Mouse (Mus musculus) testis, adult 2 months (tissue): Measurements from ENCODE around the gene Fbxw4. TPM values are rescaled to one million over a fixed set of nuclear protein-coding genes. Genes with fewer than 3 reads are reported as not detected.

ENCODE experiments used
- H3K27ac ChIP-seq: fragments of 200-500 bp; 2 replicates; pipeline ENCODE4 v1.5.1; 2012; ENCODE audit warnings: low read depth, low read length; ENCODE audit not compliant: control insufficient read depth, insufficient read depth
- H3K27me3 ChIP-seq: fragments of 200-500 bp; 2 replicates; pipeline ENCODE4 v1.6.1; 2012; ENCODE audit warnings: mild to moderate bottlenecking, low read length, moderate library complexity; ENCODE audit not compliant: control insufficient read depth, insufficient read depth
- H3K36me3 ChIP-seq: fragments of 200-500 bp; 2 replicates; pipeline ENCODE4 v1.6.1; 2012; ENCODE audit warnings: mild to moderate bottlenecking, low read length; ENCODE audit not compliant: control insufficient read depth, insufficient read depth
- H3K4me1 ChIP-seq: fragments of 200-500 bp; 2 replicates; pipeline ENCODE4 v1.6.1; 2012; ENCODE audit warnings: low read length; ENCODE audit not compliant: control insufficient read depth, insufficient read depth
- H3K4me3 ChIP-seq: fragments of 200-500 bp; 2 replicates; pipeline ENCODE4 v1.5.1; 2012; ENCODE audit warnings: low read depth, mild to moderate bottlenecking, low read length, moderate library complexity, mixed read lengths; ENCODE audit not compliant: control insufficient read depth
- CTCF ChIP-seq: fragments of 200-500 bp; IDR thresholded peaks from 2 replicates; pipeline ENCODE4 v1.5.1; 2012; ENCODE audit warnings: low read depth, mild to moderate bottlenecking, inconsistent platforms, low read length, moderate library complexity; ENCODE audit not compliant: control insufficient read depth, insufficient read depth, insufficient replicate concordance
- POLR2A ChIP-seq: fragments of 200-500 bp; IDR thresholded peaks from 2 replicates; pipeline ENCODE4 v1.6.1; 2012; ENCODE audit warnings: low read depth, mild to moderate bottlenecking, inconsistent platforms, low read length, moderate library complexity; ENCODE audit not compliant: control insufficient read depth
- polyA plus RNA-seq: library from polyadenylated mRNA; depleted of rRNA; stranded (reverse); fragments of >200 nt; gene quantifications from 2 replicates; pipeline ENCODE4 v1.2.3, GENCODE M21; 2012

The Fbxw4 gene
- polyA plus RNA-seq, 1 experiment = 21.5 TPM

DNA sequence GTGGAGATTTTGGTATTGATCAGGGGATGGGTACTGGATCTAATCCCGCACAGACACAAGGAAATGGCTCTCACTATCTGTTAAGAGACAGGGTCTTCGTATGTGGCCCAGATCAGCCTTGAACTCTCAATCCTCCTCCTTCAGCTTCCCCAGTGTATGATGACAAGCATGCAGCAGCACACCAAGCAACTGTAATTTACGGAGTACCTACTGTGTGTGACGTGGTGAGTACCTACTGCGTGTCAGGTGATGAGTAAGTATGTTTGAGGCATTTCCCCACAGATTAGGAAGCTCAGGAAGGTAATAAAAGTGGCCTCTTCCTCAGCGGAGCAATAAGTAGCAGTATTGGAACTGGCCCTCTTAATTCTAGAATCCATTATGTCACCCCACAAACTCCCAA lies 64.6 kb downstream of the Fbxw4 start:
- H3K27ac ChIP-seq = no peak overlapping the region
- TF ChIP-seq POLR2A (no peak), CTCF (no peak)
- no peaks in the 10 kb centered on the region for H3K4me1 ChIP-seq
- H3K4me3 ChIP-seq = no peak overlapping the region
- H3K27me3 ChIP-seq = no peaks in the 10 kb centered on the region
- no peaks in the 10 kb centered on the region for H3K36me3 ChIP-seq

DNA sequence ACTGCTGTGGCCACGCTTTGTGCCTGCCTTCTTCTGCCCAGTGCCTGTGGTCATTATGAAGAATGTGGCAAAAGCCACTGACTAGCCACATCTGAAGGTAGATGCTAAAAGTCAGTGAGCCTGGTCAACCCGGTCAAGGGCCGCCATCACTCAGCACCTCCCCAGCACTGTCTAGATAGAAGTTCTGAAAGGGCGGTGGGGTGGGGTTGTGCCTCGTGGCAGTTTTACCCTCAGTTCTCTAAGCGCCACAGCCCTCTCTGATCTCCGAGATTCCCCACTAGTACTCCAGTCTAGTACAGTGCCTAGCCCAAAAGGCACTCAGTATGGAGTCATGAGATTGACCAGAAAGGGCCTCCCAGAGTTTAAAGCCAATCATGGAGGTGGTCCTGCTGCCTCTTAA lies 66.0 kb downstream of the Fbxw4 start:
- TF ChIP-seq CTCF (no peak), POLR2A (no peak)
- Histone ChIP-seq H3K27me3 (no peaks in the 10 kb centered on the region), H3K36me3 (no peaks in the 10 kb centered on the region), H3K4me1 (no peaks in the 10 kb centered on the region), H3K27ac (no peak overlapping the region), H3K4me3 (no peak overlapping the region)

DNA sequence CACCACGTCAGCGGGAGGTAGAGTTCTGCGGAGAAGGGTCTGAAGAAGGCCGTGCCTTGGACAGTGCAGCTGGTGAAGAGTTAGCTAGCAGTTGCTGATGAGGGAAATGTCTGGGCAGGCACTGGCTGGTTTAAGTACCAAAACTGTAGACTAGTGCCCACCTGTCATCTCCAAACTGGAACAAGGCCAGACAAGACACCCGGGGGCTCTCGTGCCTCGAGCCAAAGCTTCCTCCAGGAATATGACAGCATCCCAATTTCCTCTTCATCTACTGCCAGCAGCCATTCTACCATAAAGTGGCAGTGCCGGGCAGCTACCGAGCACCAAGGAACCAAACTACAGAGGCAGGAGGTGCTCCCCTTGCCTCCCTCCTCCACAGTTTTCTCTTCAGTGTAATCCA lies 67.2 kb downstream of the Fbxw4 start:
- H3K4me3 ChIP-seq = no peak overlapping the region
- no peaks in the 10 kb centered on the region for H3K4me1 ChIP-seq
- no peaks in the 10 kb centered on the region for H3K27me3 ChIP-seq
- no peaks in the 10 kb centered on the region for H3K36me3 ChIP-seq
- no peak overlapping the region for H3K27ac ChIP-seq
- TF ChIP-seq POLR2A (no peak), CTCF (no peak)

DNA sequence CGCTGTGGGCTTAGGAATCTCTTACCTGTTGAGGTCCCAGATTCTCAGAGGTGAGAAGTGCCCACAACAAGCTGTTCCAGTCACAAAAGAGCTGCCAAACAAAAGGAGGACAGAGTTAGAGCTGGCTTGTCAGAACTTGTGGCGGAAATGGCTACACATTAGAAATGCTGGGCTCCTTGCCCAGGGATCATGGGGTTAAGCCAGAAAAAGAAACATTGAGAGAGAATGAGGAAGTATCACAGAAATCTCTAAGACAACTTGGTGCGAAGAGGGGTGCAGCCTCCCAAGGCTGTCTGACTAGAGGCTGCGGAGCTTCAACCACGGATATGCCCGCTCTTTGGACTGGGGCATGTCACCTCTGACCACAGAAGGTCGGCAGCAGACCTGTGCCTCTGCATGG lies 68.4 kb downstream of the Fbxw4 start:
- Histone ChIP-seq H3K4me3 (no peak overlapping the region), H3K4me1 (no peaks in the 10 kb centered on the region), H3K27me3 (no peaks in the 10 kb centered on the region), H3K36me3 (no peaks in the 10 kb centered on the region), H3K27ac (no peak overlapping the region)
- TF ChIP-seq POLR2A = no peak
- no peak for TF ChIP-seq CTCF

DNA sequence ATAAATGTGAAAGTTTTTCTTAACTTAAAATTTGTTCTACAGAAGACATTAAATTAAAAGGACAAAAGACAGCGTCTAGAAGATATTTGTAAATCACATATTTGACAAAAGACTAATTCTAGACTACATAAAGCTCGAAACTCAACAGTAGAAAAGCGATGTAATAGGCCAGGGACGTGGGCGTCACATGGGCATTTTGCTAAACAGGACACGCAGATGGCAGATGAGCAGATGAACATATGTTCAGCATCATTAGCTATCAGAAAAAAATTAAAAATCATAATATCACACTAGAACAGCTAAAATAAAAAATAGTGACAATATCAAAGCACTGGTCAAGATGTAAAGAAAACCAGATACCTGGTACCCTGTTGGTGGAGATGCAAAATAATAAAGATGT lies 70.4 kb downstream of the Fbxw4 start:
- no peak for TF ChIP-seq CTCF
- no peak for TF ChIP-seq POLR2A
- Histone ChIP-seq H3K4me1 (no peaks in the 10 kb centered on the region), H3K36me3 (no peaks in the 10 kb centered on the region), H3K27me3 (no peaks in the 10 kb centered on the region), H3K4me3 (no peak overlapping the region), H3K27ac (no peak overlapping the region)

DNA sequence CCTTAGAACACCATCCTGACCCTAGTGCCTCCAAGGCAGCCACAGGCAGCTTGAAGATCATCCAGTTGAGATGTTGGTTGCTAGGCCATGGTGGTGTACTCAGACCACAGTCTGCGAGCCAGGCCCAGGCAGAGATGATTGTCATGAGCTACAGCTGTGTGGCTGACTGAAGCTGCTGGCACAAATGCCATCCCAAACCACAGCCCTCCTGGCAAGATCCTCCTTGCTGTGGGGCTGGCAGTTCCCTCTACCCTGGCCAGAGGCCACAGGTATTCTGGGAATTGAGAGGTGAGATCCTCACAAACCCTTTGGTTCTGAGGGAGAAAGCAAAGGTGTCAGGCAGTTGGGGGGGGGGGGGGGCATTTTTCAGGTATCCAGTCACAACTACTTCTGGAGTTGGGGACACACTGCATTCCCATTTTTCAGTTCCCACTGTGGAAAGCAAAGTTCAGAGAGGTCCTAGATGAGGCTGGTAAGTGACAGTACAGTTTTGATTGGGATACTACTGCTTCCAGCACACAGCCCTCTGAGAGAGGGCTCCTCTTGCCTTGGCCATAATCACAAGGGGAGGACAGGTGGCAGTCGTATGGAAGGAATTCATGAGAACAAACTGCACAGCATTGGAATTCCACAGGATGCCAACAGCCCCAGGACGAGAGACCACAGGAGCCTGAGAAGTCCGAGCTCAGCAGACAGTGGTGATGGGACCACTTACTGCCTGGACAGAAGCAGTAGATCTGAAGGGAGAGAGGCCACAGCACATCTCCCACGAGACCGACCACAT lies 72.4 kb downstream of the Fbxw4 start:
- H3K27me3 ChIP-seq = no peaks in the 10 kb centered on the region
- TF ChIP-seq POLR2A (no peak), CTCF (no peak)
- H3K4me3 ChIP-seq = no peak overlapping the region
- H3K27ac ChIP-seq = no peak overlapping the region
- H3K4me1 ChIP-seq = no peaks in the 10 kb centered on the region
- no peaks in the 10 kb centered on the region for H3K36me3 ChIP-seq

DNA sequence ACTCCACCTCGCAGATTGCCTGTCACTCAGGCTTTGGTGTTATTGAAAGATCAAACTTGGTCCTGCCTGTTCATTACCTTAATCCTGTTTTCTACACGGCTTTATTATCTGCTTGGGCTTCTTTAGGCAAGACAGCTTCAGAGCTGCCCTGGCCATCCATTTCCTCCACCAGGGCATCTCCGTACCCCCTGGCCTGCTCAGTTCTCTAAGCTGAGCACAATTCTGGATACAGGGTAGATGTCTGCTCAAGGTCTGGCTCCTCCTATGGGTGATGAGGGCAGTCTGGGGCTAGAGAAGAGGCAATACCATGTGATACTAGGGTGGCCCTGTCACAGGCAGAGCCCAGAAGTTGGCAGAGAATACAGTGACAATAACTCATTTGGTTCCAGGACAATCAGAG lies 73.3 kb downstream of the Fbxw4 start:
- Histone ChIP-seq H3K27me3 (no peaks in the 10 kb centered on the region), H3K36me3 (no peaks in the 10 kb centered on the region; the same call in 1 of the 2 replicates), H3K4me3 (no peak overlapping the region), H3K4me1 (no peaks in the 10 kb centered on the region), H3K27ac (no peak overlapping the region)
- TF ChIP-seq POLR2A (no peak), CTCF (no peak)
